Mouse (Mus musculus) megakaryocyte, adult 5-6 weeks (primary cell): ENCODE data around the gene Smbd1. TPM values are rescaled to one million over a fixed set of nuclear protein-coding genes. Genes with fewer than 3 reads are reported as not detected.
A peak's percentile ranks its signal among the peaks of the same experiment; 100 is the strongest.

Experiments used
- ATAC-seq: 2 replicates; pipeline ENCODE4 v1.8.0; 2016; ENCODE audit warnings: mild to moderate bottlenecking, inconsistent platforms; ENCODE audit not compliant: poor library complexity, severe bottlenecking
- total RNA-seq, 2 experiments: library from RNA; stranded (forward) in 1 of 2; stranded (reverse) in 1 of 2; fragments of 153-499, 151-499 nt in 1 of 2; fragments of 221-1000, 200-1000 nt in 1 of 2; gene quantifications; 2 replicates each; pipeline versions ENCODE4 v1.2.3 to v1.2.4; 2015 to 2017

The Smbd1 gene
- total RNA-seq, 2 experiments from 2014 or later, result not detected

GRCm38 (mm10) chr16:32813771-32814170 lies 3.5 kb upstream of the Smbd1 start:
- no peak for ATAC-seq

DNA sequence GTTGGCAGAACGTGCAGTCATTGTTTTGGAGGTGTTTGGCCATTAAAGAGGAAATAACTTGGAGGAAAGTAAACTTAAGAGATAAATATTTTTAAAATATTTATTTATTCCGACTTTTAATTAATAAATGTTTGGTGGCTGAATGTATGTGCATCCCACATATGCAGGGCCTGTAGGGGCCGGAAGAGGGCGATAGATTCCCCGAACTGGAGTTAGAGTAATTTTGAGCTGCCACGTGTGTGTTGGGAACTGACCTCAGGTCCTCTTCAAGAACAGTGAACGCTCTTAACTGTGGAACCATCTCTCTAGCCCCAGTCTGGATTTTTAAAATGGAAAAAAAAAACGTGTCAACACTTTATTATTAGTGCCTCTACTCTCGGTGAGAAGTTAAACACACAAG lies 3.1 kb upstream of the Smbd1 start:
- peak; percentile 10; the same call in 1 of the 2 replicates for ATAC-seq

GRCm38 (mm10) chr16:32812888-32813361 lies 2.6 kb upstream of the Smbd1 start:
- ATAC-seq, result peak; percentile 79

DNA sequence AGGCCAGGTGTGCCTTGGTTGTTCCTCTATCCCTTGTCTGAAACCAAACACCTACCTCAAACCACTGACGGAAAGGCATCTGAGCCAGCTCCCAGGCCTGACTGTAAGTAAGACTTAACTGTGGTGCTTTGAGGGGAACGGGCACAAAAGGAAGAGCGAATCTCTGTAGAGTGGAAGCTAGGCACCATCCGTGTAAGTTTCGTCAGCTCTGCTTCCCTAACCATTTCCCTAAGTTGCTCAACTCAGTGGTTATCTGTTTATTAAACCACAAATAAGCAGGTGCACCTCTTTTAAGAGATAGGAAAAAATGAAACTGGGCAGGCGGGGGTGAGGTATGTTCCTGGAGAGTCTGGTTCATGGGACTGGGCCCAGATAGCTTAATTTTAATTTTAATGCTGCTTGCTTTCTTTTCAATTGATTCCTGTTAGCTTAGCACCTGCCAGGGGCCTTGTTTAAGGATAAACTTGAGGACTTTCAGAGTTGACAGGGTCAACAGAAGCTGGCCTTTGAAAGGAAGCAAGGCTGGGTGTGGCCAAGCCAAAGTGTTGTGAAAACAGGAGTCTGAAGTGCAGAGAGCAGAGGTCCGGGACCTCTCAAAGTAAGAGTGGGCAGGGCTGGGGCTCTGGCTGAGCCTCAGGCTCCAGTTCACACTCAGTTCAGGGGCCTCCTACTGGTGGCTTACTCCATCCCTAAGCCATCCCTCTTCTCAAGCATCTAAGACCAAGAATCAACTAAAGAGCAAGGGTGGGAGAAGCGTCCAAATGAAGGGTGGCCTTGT lies 2.7 kb downstream of the Smbd1 start:
- ATAC-seq, result peak; percentile 39; the same call in 1 of the 2 replicates

DNA sequence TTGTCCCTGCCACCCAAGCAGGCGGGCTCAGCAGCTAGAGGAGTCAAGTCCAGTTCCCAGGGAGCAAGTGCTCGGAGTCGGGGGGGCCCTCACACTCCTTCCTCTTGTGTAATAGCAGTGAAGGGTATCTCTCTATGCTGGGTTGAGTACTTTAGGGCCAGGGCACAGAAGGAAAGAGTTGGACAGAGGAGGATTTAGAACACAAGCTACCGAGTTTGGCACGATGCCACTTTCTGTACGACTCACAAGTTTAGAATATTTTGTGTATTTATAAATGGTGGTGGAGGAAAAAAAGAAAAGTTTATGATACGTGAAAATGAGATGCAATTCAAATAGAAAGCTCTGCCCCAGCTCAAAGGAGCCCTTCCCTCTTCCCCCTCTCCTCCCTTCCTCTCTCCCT lies 5.1 kb downstream of the Smbd1 start:
- ATAC-seq, result no peak

DNA sequence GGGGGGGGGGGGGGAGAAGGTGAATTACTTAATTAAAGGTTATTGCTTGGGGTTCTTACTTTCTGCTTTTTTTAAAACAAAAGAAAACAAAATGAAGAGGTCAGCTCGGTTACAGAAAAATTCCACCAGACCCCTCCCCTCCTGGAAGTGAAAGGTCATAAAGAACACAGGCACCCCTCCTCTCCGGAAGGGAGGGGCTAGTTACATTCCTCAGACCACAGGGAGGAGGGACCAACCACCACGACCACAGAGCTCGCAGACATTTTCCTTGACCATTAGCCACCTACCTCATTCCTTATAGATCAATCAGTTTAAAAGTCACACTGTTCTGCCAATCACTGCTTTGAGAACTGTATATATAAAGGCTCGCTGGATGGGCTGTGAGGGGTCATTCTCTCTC lies 6.4 kb downstream of the Smbd1 start:
- no peak for ATAC-seq

- ATAC-seq, result peak; percentile 73
These were observed 6.9 kb downstream of the Smbd1 start for GRCm38 (mm10) chr16:32803252-32803853.

GRCm38 (mm10) chr16:32797426-32797689 lies 12.9 kb downstream of the Smbd1 start, which contains the start of gene Muc20:
Gene Muc20, minus strand, starts transcription at chr16:32797435.
- no peak for ATAC-seq

DNA sequence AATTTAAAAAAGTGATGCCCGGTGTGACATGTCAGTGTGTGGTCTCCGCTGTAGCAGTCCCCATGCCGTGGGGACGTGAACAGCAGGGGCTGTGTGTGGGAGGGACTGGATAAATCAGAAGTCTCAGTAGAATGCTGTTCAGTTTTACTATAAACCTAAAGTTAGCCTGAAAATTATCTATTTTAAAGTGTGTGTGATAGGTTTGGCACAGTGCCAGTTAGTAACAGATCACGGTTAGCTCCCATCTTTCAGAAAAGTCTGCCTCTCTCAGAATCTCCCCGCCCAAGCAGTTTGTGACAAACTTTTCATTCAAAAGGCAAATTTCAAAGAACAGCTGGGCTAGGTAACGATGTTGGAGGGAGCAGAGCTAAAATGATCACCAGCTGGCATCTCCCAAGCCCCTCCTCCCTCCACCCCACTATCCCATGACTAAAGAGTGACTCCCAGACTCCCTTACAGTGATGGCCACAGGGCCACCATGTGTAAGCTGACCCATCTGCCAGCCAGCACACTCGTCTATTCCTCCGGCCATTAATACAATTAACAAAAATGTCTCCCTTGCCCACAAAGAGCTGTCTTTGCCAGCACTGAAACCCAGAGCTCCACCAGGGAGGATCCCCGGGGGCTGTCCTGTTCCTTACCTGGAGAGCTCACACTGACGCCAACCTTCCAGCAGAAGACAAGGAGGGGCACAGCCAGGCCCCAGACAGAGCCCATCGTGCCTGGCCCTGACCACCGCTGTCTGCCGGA lies 13.4 kb downstream of the Smbd1 start:
- ATAC-seq, result no peak

DNA sequence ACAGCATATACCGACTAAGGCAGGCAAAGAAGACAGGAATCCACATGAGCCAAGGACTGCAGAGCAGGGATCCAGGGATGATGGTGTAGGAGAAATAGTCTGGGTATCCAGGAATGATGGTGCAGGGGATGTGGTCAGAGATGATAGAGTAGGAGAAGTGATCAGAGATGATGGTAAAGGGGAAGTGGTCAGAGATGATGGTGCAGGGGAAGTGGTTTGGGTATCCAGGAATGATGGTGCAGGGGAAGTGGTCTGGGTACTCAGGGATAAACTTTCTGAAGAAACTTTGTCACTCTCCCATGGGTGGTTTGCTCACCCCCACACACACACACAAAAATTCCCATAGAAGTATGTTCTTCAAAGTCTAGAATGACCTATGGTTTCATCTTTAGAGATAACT lies 15.1 kb downstream of the Smbd1 start:
- peak; percentile 84 for ATAC-seq

DNA sequence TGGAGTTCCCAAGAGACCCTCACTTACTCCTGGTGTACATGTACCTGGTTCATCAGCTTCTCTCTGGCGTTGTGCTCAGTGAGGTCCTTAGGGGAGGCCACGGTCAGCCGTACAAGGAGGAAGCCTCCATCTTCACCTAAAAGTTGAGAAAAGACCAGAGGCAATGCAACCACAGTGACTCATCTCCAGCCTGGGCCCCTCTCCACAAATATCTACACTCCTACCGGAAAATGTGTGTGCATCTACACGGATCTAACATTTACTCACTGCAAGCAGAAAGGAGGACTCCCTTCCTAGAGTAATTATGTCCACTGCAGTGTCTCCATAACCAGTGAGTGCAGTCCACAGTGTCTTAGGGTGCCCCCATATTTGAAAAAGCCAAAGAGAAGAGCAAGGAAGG lies 20.2 kb downstream of the Smbd1 start:
- ATAC-seq, result no peak

- ATAC-seq, result no peak
These were observed 25.4 kb downstream of the Smbd1 start for GRCm38 (mm10) chr16:32784840-32785239.

DNA sequence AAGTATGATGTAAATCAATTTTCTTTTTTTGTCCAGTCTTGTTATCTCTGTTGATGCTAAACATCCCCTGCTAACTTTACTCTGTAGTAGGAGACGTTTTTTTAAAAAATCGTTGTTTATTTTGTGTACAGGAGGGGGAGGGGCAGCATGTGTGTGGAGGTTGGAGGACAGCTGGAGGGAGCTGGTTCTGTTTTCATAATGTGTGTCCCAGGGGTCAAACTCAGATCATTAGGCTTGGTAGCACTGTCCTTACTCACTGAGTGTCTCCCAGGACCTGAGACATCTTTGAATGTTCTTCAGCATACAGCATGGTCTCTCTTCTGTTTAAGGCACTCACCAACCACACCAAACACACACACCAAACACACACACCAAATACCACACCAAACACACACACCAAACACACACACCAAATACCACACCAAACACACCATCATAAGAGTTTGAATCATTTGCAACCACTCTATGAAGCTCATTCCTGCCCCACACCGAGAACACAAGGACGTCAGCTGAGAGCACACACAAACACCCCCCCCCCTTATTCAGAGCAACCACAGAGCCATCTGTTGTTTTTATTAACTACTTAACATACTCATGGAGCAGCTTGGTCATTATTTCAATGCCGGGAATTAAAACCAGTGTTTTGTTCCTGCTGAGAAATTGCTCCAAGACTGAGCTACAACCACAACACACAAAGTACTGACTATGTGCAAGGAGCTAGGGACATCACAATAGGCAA lies 26.8 kb downstream of the Smbd1 start:
- ATAC-seq, result no peak

GRCm38 (mm10) chr16:32778956-32779355 lies 31.3 kb downstream of the Smbd1 start:
- no peak for ATAC-seq

GRCm38 (mm10) chr16:32776676-32777075 lies 33.6 kb downstream of the Smbd1 start:
- no peak for ATAC-seq

DNA sequence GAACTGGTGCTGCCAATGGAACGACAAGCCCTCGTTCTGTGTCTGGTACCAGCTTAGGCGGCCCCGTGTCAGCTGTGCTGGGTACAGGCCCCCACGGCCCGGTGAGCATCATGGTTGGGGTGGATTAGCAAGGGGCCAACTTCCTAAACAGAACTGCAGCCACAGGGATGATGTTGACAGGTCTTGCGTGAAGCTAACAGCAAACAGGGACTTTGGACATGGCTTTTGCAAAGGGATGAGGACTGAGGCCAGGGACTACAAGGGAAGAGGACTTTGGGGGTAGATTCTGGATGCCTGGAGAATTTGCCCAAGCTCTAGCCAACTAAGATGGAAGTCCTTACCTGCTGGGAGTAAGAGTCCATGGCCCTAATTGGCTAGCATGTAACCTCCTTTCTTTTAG lies 43.4 kb downstream of the Smbd1 start:
- no peak for ATAC-seq

- no peak for ATAC-seq
These were observed 45.3 kb downstream of the Smbd1 start for GRCm38 (mm10) chr16:32764961-32765360.

- no peak for ATAC-seq
These were observed 45.7 kb downstream of the Smbd1 start for GRCm38 (mm10) chr16:32764550-32764949.
